Mouse (Mus musculus) adrenal gland, postnatal 14 days (tissue): Measurements from ENCODE around the gene Ntpcr. TPM values are rescaled to one million over a fixed set of nuclear protein-coding genes. Genes with fewer than 3 reads are reported as not detected.

ENCODE experiments used
- DNase-seq: peaks from one replicate; pipeline ENCODE4 v3.0.0; 2021; ENCODE audit warnings: mixed read lengths
- total RNA-seq: library from RNA; stranded (reverse); gene quantifications from 2 replicates; pipeline ENCODE4 v1.2.3, GENCODE M21; 2021

Gene Ntpcr
- total RNA-seq, 1 experiment from 2014 or later, result 14.3 TPM

DNA sequence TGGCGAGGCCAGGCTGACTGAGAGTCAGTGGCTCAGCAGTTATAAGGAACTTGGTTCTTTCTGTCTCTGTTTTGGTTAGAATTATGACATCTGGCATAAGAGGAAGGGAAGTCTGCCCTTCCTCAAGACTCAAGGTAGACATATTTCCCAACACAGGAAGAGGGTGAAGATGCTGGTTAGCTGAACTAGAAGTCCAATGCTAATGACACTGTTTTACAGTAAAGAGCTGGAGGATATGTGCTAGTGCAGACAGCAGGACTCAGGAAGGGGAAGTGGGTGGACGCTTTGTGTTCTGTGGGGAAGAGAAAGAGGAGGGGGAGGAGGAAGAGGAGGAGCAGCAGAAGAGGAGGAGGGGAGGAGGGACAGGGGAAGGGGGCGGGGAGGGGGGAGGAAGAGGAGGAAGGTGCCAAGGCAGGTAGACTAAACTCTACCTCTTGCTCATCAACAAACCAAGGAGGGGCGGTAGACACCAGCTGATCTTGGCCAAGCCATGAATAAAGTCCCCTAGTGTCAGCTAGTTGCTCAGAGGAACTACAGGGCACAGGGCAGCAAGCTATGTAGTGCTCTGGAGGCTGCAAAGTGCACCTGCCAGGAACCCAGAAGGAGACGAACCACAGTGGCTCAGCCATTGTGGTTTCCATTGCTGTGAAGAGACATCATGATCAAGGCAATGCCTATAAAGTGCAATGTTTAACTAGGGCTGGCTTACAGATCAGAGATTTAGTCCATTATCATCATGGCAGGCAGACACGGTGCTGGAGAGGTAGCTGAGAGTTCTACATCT is 4.5 kb upstream of the Ntpcr start:
- no peak for DNase-seq

GRCm38 (mm10) chr8:125726143-125726542 is 3.6 kb upstream of the Ntpcr start:
- no peak for DNase-seq

DNA sequence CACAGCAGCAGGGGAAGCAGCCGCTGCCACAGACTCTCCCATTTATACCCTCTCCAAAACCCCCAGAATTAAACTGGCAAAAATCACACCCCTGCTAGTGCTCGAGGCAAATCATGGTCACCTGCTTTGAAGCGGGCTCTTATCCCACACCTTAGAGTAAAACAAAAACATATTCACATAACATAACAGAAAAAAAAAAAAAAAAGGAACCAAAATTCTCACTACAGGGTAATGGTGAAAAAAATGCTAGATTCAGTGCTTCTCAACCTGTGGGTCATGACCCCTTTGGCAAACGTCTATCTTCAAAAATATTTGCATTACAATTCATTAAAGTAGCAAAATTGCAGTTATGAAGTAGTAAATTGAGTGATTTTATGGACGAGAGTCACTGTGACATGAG is 2.8 kb upstream of the Ntpcr start:
- DNase-seq, result no peak

- no peak for DNase-seq
Measured at GRCm38 (mm10) chr8:125727797-125728196, 2.0 kb upstream of the Ntpcr start.

DNA sequence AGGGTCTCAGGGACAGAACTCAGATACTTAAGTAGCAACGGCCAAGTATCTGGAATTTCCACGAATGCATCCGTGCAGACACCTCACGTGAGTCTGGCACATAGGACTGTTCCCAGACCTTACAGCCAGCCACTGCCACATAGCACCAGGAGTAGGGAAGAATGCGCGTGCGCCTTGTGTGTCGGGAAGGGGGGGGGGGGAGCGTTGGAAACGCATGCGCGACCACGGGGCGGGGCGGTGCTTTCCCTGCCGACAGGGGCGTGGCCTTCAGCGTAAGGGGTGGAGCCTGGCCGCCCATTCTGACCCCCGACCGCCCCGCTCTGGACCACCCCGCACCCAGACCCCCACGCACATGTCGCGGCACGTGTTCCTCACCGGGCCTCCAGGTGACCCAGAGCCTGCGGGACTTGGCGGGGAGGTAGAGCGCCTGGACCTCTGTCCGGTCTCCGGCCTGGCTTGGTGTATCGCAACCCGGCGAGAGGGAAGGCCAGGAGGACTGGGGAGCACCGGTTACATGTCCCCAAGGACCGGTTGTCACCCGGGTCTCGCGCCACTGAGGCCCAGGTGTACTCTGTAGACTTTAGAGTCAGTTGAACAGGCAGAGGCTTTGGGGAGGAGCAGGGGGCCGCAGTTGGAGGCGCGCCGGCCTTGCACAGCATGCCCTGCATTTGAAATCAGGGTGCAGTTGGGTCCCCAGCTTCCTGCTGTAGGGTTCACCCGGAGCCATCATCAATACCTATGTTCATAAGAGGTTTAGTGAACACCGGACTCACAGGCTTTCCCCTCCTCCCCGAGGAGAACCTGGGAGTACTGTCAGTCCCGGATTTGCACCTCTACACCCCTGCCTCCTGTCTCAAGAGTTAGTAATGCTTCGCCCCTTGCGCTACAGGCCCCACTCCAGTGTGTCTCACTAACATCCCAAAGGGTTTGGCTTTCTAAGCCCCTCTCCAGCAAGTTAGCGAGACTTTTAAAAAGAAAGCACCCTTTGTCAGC is 4.5 kb downstream of the Ntpcr start:
- peak; percentile 95 for DNase-seq

- DNase-seq, result no peak
Measured at GRCm38 (mm10) chr8:125738956-125739355, 9.2 kb downstream of the Ntpcr start.

GRCm38 (mm10) chr8:125740655-125741054 is 10.9 kb downstream of the Ntpcr start:
- DNase-seq, result no peak

DNA sequence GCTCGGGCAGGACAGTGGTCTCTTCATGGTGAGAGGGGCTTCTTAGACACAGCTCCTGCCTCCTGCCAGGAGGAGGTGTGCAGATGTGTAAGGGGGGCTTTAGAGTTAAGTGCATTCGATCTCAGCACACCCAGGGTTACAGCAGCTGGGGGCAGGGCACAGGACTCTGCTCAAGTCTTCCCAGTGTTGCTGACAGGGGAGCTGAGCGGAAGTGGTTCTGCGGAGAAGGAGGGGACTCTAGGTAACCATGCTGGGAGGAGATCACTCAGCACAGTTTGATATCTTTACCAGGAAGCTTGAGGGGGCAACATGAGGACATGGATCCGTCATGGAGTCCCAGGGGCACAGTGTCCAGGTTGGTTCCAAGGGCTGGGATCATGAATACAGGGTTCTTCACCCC is 11.6 kb downstream of the Ntpcr start:
- no peak for DNase-seq

DNA sequence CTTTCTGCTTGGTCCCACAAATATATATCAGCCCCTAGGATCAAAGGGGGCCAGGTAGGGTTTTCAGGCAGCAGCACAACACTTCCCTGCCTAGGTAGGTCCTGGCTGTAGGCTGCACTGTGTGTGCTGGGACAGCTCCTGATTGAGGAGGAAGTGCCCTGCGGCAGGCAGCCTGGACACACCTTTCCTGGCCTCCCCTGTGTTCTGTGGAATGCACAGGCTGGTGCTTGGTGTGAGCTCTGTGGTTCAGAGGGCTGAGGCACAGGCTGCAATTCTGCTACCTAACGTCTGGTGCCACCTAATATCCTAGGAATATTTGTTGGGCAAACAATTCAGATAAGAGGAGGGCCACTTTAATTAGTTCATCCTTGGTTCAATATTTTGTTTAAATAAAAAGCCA is 12.1 kb downstream of the Ntpcr start:
- no peak for DNase-seq

GRCm38 (mm10) chr8:125742406-125742805 is 12.6 kb downstream of the Ntpcr start:
- no peak for DNase-seq

DNA sequence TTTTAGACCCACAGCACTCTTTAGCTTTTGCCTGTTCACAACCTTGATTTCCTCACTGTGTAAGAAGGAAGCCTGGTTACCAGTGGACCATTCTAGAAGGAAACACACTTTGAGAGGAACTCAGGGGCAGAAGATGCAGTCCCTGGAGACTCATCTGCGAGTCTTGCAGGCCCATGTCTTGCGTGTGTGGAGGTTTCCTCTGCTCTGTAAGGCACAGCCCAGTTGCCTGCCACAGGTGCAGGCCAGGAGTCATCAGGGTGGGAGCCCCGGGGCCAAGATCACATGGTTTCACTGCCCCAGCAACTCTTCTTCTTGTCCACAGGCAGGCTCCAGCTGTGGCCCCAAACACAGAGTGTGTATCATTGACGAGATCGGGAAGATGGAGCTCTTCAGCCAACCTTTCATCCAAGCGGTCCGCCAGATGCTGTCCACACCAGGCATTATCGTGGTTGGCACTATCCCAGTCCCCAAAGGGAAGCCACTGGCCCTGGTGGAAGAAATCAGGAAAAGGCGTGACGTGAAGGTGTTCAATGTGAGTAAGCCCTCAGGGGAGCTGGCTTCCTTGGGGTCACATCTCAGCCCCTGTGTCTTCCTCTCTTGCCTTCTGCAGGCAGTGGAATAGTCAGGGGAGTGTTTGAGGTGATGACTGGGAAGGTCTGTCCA is 15.3 kb downstream of the Ntpcr start:
- DNase-seq, result no peak

GRCm38 (mm10) chr8:125747390-125747789 is 17.6 kb downstream of the Ntpcr start:
- peak; percentile 57 for DNase-seq

DNA sequence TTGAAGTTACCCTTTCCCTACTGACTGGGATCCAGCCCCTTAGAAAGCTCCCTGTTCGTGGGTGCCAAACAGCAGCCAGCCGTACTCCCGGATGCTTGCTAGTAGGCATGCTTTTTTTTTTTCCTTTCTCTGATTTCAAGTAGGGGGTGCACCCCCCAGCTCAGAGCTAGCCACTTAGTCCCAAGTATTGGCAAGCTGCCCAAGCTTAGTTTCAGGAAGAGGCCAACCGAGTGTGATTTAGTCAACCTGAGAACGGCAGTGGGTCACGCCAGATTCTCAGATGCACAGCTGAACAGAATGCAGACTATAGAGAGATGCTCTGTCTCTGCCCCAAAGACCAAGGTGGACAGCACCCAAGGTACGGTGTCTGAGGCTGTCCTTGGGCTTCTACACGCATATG is 21.1 kb downstream of the Ntpcr start:
- DNase-seq, result no peak

DNA sequence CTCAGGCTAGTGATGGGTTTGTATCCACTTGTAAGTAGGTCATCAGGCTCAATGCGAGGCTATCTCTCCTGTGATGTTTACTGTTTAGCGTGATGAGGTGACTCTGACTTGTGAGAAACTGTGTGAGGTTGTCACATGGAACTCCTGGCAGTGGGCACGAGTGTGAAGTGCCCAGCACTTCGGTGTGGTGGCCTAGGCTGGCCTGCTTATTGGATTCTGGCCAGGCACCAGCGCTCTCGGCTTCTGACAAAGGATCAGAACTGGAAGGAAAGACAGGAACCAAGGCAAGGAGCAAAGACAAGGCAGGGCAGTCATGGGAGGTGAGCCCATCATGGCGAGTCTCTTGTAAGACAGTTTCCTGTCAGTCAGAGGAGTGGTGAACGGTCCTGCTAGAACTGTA is 26.1 kb downstream of the Ntpcr start:
- no peak for DNase-seq

GRCm38 (mm10) chr8:125756391-125757105 is 26.8 kb downstream of the Ntpcr start:
- DNase-seq, result peak; percentile 37

- DNase-seq, result no peak
Measured at GRCm38 (mm10) chr8:125757106-125757496, 27.3 kb downstream of the Ntpcr start.

DNA sequence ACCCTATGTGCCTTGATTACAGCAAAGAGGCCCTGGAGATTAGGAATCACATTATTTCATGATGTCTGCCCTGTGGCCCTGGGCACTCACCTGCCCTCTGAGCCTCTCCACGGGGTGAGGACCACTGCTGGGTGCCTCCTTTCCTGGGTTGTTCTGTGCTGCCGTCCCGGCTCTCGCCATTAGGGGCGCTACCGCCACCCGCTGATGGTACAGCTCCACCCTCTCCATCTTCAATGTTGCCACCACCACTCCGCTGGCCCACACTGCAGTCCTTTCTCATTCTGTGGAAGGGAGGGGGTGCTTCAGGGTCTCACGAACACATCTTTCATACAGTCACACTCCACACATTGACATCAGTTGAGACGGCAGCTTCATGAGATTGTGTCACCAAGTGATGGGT is 29.3 kb downstream of the Ntpcr start:
- peak; percentile 65 for DNase-seq

GRCm38 (mm10) chr8:125763066-125763786 is 33.5 kb downstream of the Ntpcr start:
- DNase-seq, result no peak

- DNase-seq, result no peak
Measured at GRCm38 (mm10) chr8:125768079-125768478, 38.3 kb downstream of the Ntpcr start.

DNA sequence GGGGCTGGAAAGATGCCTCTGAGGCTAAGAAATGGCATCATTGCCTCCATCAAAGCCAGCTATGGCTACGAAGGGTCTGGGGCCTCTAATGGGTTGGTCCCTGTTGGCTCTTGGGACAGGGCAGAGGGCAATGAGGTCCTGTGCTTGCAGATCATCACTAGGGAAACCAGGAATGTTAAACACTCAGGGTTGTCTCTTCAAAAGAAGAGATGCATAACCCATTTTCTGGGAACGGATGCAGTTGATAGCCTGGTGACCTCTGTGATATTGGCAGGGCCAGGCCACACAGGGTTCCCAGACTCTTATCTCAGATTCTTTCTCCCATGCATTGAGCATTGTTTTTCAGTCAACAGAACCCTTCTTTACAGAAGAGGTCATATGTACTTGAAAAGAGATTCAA is 42.5 kb downstream of the Ntpcr start:
- DNase-seq, result no peak

DNA sequence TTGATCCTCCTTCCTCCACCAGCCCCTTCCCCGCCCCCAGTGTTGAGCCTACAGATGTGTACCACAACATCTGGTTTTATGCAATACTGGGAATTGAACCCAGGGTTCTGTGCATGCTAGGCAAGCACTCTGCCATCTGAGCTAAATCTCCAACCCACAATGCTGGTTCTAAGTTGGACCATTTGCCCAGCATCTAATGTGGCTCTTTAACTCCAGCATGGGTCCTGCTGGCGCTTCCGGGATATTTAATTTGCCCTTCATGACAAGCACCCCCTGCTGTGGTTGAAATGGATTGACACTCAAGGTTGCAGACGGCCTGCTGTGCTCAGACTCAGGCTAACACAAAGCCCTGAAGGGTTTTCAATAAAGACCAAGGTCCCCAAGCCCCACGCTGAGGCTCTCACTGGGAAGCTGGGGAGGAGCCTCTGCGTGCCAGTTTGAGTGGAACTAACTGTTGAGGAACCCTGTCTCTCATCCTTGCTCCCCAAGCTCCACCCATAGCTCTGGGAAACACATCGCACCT is 43.6 kb downstream of the Ntpcr start:
- DNase-seq, result no peak
